Mouse (Mus musculus): ENCODE results near the gene Exosc3.
"Not testable (repeated sequence)": the region's sequence is repeated elsewhere in the genome, so short reads cannot be mapped to it uniquely, and the experiment has no call there.

The Exosc3 gene

GRCm38 (mm10) chr4:45342286-45343155 is at the start of gene Exosc3:
TSS of gene Exosc3 (minus strand) at chr4:45342732.
- no peak for DNase-seq

- no peak for DNase-seq
These were observed 49.6 kb upstream of the Exosc3 start for GRCm38 (mm10) chr4:45392099-45392498.

- not testable (repeated sequence) for DNase-seq
These were observed 44.8 kb upstream of the Exosc3 start for GRCm38 (mm10) chr4:45387296-45387695.

- DNase-seq: not testable (repeated sequence)
These were observed 39.6 kb upstream of the Exosc3 start for GRCm38 (mm10) chr4:45382133-45382532.

- not testable (repeated sequence) for DNase-seq
These were observed 38.5 kb upstream of the Exosc3 start for GRCm38 (mm10) chr4:45380903-45381580.

GRCm38 (mm10) chr4:45376573-45376972 is 34.0 kb upstream of the Exosc3 start:
- no peak for DNase-seq

GRCm38 (mm10) chr4:45374879-45375278 is 32.3 kb upstream of the Exosc3 start:
- no peak for DNase-seq

GRCm38 (mm10) chr4:45371261-45371660 is 28.7 kb upstream of the Exosc3 start:
- DNase-seq: no peak

GRCm38 (mm10) chr4:45356653-45357052 is 14.1 kb upstream of the Exosc3 start:
- DNase-seq: no peak

GRCm38 (mm10) chr4:45341669-45342249 is 773 bp downstream of the Exosc3 start, which contains the start of gene Dcaf10:
TSS of gene Dcaf10 (plus strand) at chr4:45342101.
- DNase-seq: peak; percentile 89

GRCm38 (mm10) chr4:45341226-45341625 is 1.3 kb downstream of the Exosc3 start:
- DNase-seq: no peak

GRCm38 (mm10) chr4:45332466-45332865 is 10.1 kb downstream of the Exosc3 start:
- DNase-seq: no peak

GRCm38 (mm10) chr4:45331139-45331538 is 11.4 kb downstream of the Exosc3 start:
- DNase-seq: no peak

- DNase-seq: peak; percentile 89
These were observed 22.2 kb downstream of the Exosc3 start for GRCm38 (mm10) chr4:45320159-45320816.

- DNase-seq: no peak
These were observed 31.5 kb downstream of the Exosc3 start for GRCm38 (mm10) chr4:45311056-45311455.

- DNase-seq: no peak
These were observed 33.9 kb downstream of the Exosc3 start for GRCm38 (mm10) chr4:45308606-45309005.

- DNase-seq: no peak
These were observed 34.5 kb downstream of the Exosc3 start for GRCm38 (mm10) chr4:45308046-45308445.

GRCm38 (mm10) chr4:45305536-45305935 is 37.0 kb downstream of the Exosc3 start:
- DNase-seq: no peak

GRCm38 (mm10) chr4:45296662-45297564 is 45.6 kb downstream of the Exosc3 start, which contains the start of gene Trmt10b:
TSS of gene Trmt10b (plus strand) at chr4:45297127.
- DNase-seq: peak; percentile 81

- DNase-seq: no peak
These were observed 54.6 kb downstream of the Exosc3 start for GRCm38 (mm10) chr4:45287906-45288305.

- no peak for DNase-seq
These were observed 56.2 kb downstream of the Exosc3 start for GRCm38 (mm10) chr4:45286318-45286717.

Data from cerebellum, adult 11-12 months (tissue).